Mouse (Mus musculus) heart, postnatal 0 days (tissue): ENCODE measurements around the gene Rxra. TPM values are rescaled to one million over a fixed set of nuclear protein-coding genes. Genes with fewer than 3 reads are reported as not detected.

ENCODE experiments used
- ATAC-seq: fragments of 200-750 bp; cut with Nextera tagmentation; 2 replicates; pipeline ENCODE4 v1.8.0; 2017; ENCODE audit warnings: low read depth, moderate number of reproducible peaks, moderate library complexity; ENCODE audit not compliant: insufficient read depth
- DNase-seq: peaks from one replicate; pipeline ENCODE4 v3.0.0-alpha.2; 2016; ENCODE audit warnings: low spot score
- H3K27ac ChIP-seq: fragments of 300-500 bp; sonication (generic); 2 replicates; pipeline ENCODE4 v1.5.1; 2014; ENCODE audit warnings: low read depth, mild to moderate bottlenecking
- H3K27me3 ChIP-seq: fragments of 300-500 bp; sonication (generic); 2 replicates; pipeline ENCODE4 v1.6.1; 2014; ENCODE audit warnings: low read length, mixed read lengths; ENCODE audit not compliant: control insufficient read depth, insufficient read depth
- H3K36me3 ChIP-seq: fragments of 300-500 bp; sonication (generic); replicated peaks from 2 replicates; pipeline ENCODE4 v1.6.1; 2014; ENCODE audit warnings: low read length, mixed read lengths; ENCODE audit not compliant: control insufficient read depth, insufficient read depth
- H3K4me1 ChIP-seq: fragments of 300-500 bp; sonication (generic); 2 replicates; pipeline ENCODE4 v1.6.1; 2014; ENCODE audit warnings: antibody characterized with exemption; ENCODE audit not compliant: control insufficient read depth, insufficient read depth
- H3K4me2 ChIP-seq: fragments of 300-500 bp; sonication (generic); 2 replicates; pipeline ENCODE4 v1.6.1; 2014; ENCODE audit warnings: low read depth, mild to moderate bottlenecking, low read length, moderate library complexity
- H3K4me3 ChIP-seq: fragments of 300-500 bp; sonication (generic); 2 replicates; pipeline ENCODE4 v1.5.1; 2014; ENCODE audit warnings: low read depth, low read length
- H3K9ac ChIP-seq: fragments of 300-500 bp; sonication (generic); replicated peaks from 2 replicates; pipeline ENCODE4 v1.6.1; 2014; ENCODE audit warnings: low read depth, low read length, mixed read lengths
- H3K9me3 ChIP-seq: fragments of 300-500 bp; sonication (generic); replicated peaks from 2 replicates; pipeline ENCODE4 v1.6.1; 2016; ENCODE audit warnings: low read length; ENCODE audit not compliant: control insufficient read depth
- CTCF ChIP-seq: IDR thresholded peaks from 2 replicates; pipeline ENCODE4 v1.5.1; 2016; ENCODE audit warnings: antibody characterized with exemption, control low read depth, low read depth
- EP300 ChIP-seq: IDR thresholded peaks from 2 replicates; pipeline ENCODE4 v1.6.1; 2016; ENCODE audit warnings: antibody characterized with exemption, low read depth
- WGBS: fragments of 180-500 bp; shearing (Covaris S2); extraction: QIAGEN DNeasy Blood & Tissue Kit; methylation state at CpG from one replicate; pipeline ENCODE4 v1.1.7; 2014; 5-methylcytosine and 5-hydroxymethylcytosine counted together
- polyA plus RNA-seq: library from polyadenylated mRNA; unstranded; fragments of >200 nt; fragmentation: Nextera tagmentation; extraction: Ambion mirVana; gene quantifications from 2 replicates; pipeline ENCODE4 v1.2.1, GENCODE M21; 2015
- total RNA-seq: library from RNA; depleted of rRNA; stranded (reverse); fragments of >200 nt; gene quantifications from 2 replicates; pipeline ENCODE4 v1.2.3, GENCODE M21; 2014; ENCODE audit warnings: low replicate concordance

Gene Rxra
- total and polyA plus RNA-seq, 2 experiments from 2014 or later, result 5.5 to 56.9 TPM

GRCm38 (mm10) chr2:27703852-27704640 lies 27.8 kb downstream of the Rxra start:
- DNase-seq, result no peak
- 0 out of 2 replicates have a peak, but pooled peaks have one; percentile 4 for ATAC-seq
- Histone ChIP-seq H3K9me3 (no peaks in the 10 kb centered on the region), H3K4me1 (peaks cover 55% of the 10 kb centered on the region), H3K27me3 (no peaks in the 10 kb centered on the region), H3K36me3 (no peaks in the 10 kb centered on the region), H3K27ac (no peak overlapping the region), H3K4me3 (no peak overlapping the region), H3K9ac (no peak overlapping the region), H3K4me2 (no peak overlapping the region)
- 43% methylated on average over 9 of the region's 9 CpGs for WGBS
- TF ChIP-seq CTCF (no peak), EP300 (no peak)

GRCm38 (mm10) chr2:27704641-27705040 lies 28.4 kb downstream of the Rxra start:
- H3K9me3 ChIP-seq, result no peaks in the 10 kb centered on the region
- H3K4me3 ChIP-seq, result no peak overlapping the region
- H3K9ac ChIP-seq, result no peak overlapping the region
- peaks cover 49% of the 10 kb centered on the region for H3K4me1 ChIP-seq
- DNase-seq, result no peak
- TF ChIP-seq EP300 (no peak), CTCF (no peak)
- 65% methylated on average over 3 of the region's 3 CpGs for WGBS
- H3K27ac ChIP-seq, result no peak overlapping the region
- H3K4me2 ChIP-seq, result no peak overlapping the region
- no peaks in the 10 kb centered on the region for H3K27me3 ChIP-seq
- ATAC-seq, result no peak
- H3K36me3 ChIP-seq, result no peaks in the 10 kb centered on the region

GRCm38 (mm10) chr2:27710871-27711382 lies 34.7 kb downstream of the Rxra start:
- Histone ChIP-seq H3K36me3 (no peaks in the 10 kb centered on the region), H3K27ac (no peak overlapping the region), H3K9ac (no peak overlapping the region), H3K4me3 (no peak overlapping the region), H3K27me3 (no peaks in the 10 kb centered on the region), H3K4me2 (0 out of 2 replicates have a peak overlapping the region, but pooled peaks have one; percentile 3), H3K9me3 (no peaks in the 10 kb centered on the region), H3K4me1 (peaks cover 60% of the 10 kb centered on the region)
- no peak for TF ChIP-seq EP300
- no peak for TF ChIP-seq CTCF
- 32% methylated on average over 3 of the region's 3 CpGs for WGBS
- no peak for DNase-seq
- no peak for ATAC-seq

- TF ChIP-seq CTCF, result no peak
- TF ChIP-seq EP300, result no peak
- no peak for DNase-seq
- Histone ChIP-seq H3K4me2 (no peak overlapping the region), H3K4me1 (peaks cover 73% of the 10 kb centered on the region), H3K27ac (no peak overlapping the region), H3K4me3 (no peak overlapping the region), H3K9ac (no peak overlapping the region), H3K9me3 (no peaks in the 10 kb centered on the region), H3K36me3 (no peaks in the 10 kb centered on the region), H3K27me3 (no peaks in the 10 kb centered on the region)
- ATAC-seq, result no peak
- 59% methylated on average over 5 of the region's 5 CpGs for WGBS
Observed at GRCm38 (mm10) chr2:27712626-27713025, 36.4 kb downstream of the Rxra start.

GRCm38 (mm10) chr2:27713378-27713777 lies 37.1 kb downstream of the Rxra start:
- ATAC-seq (no peak), DNase-seq (no peak)
- Histone ChIP-seq H3K9ac (no peak overlapping the region), H3K9me3 (no peaks in the 10 kb centered on the region), H3K4me2 (no peak overlapping the region), H3K36me3 (no peaks in the 10 kb centered on the region), H3K27ac (no peak overlapping the region), H3K4me3 (no peak overlapping the region), H3K27me3 (no peaks in the 10 kb centered on the region), H3K4me1 (peaks cover 81% of the 10 kb centered on the region)
- WGBS, result 85% methylated on average over 3 of the region's 3 CpGs
- no peak for TF ChIP-seq EP300
- TF ChIP-seq CTCF, result no peak
